Mouse (Mus musculus) 3134 (cell line): Measurements from ENCODE around the gene Prap1.
A peak's percentile ranks its signal among the peaks of the same experiment; 100 is the strongest.

ENCODE experiments used
- DNase-seq: peaks from one replicate; pipeline ENCODE4 v3.0.0-alpha.2; 2011; ENCODE audit warnings: low spot score; ENCODE audit not compliant: insufficient read length; ENCODE audit errors: extremely low read depth

The Prap1 gene

DNA sequence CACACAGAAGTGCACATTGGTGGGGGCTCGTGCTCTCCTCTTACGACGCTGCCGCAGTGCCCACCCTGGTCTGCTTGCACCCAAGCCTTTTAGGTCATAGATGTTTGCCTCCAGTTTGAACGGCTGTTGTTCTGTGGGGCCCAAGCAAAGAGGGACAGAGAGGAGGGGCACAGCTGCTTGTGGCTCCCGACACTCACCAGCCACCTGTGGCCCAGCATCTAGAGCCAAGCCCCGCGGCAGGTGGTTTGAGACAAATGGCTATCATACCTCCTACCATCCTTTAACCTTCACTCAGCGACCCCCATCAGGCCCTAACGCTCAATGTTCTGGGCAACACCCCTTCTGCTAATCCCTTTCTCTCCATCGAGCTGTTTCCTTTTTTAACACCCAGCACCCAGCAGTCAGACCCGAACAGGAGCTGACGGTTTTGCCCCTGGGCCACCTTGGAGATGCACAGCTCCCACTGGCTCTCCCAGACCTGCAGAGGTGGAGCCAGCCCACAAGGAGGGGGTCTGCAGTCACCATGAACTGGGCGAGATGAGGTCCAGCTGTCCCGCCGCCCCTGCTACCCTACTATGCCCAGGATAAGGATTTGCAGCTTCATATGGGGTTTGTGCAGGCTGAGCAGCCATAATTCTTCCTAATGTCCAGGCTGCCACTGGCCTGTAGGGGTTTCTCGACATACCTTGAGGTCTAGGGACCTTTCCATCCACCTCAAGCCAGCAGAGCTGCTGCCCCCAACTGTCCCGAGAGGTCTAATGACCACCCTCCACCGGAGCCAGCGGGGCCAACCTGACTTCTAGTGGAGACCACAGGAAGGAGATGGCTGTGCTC, 11.6 kb upstream of the Prap1 start:
- no peak for DNase-seq

DNA sequence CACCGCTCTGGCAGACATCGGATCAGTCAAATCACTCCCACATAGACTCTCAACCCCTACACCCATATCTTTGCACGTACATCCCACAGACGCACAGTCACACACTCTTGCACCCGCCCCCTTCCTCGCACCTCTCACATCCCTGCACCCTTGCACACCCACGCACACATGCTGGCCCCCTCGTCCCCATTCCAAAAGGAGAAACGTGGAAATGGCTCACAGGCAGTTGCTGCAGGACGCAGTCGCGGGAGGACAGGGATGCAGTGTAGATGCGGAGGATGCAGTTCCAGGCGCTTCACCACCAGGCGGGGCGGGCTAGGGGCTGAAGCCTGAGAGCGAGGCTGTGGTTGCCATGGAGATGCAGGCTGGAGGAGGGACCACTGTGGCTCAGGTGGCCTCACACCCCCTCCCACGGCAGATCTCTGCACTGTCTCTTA, 10.9 kb upstream of the Prap1 start, which contains the start of gene Caly:
Gene Caly, minus strand, starts transcription at position 307 of the 437 bp plus-strand sequence.
- no peak for DNase-seq

DNA sequence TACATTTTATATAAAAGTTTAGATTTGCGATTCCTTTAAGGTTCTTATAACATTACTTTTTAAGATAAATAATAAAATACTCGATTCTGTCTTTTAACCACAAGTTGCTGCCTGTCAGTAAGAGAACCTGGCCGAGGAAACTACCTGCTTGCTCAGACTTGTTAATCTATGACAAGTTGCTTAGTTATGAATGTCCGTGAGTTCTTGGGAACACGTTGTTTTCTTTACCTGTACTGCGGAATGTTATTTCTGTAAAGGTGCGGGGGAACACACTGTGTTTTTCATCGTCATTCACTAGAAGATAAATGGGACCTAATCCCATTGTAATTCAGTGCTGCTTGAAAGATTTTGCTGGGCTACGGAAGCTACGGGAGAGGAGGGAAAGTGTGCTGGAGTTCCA, 2.6 kb upstream of the Prap1 start:
- DNase-seq, result no peak

DNA sequence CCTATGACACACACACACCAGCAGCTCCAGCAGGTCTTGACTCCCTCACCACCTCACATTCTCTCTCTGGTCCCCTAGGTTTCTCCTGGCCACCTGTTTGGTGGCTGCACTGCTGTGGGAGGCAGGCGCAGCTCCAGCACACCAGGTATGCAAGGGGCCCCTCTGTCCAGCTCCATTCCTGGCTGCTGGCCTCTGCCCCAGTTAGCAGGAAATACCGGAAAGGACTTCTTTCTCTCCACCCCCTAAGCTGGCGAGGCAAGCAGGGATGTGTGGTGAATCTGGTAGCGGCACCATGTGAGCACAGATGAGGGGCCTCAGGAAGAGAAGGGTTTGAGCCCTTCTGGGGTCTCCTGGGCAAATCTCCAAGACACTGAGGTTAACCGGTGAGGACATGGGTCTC, 1.8 kb downstream of the Prap1 start:
- no peak for DNase-seq

GRCm38 (mm10) chr7:140095556-140095955, 2.4 kb downstream of the Prap1 start:
- no peak for DNase-seq

DNA sequence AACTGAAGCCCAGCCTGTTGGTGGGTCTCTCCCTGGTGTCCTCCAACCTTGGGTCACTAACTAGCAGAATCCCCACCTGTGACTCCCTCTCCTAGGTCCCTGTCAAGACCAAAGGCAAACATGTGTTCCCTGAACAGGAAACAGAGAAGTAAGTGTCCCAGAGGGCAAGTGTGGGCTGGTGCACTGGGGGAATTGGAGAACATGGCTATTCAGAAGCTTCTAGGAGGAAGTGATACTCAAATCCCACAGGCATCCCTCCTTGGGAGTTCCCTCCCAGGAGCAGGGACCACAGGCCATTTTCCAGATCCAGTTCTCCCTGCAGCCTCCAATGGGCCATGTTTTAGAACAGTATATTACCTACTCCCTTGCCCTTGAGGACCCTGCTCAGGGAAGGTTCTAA, 2.9 kb downstream of the Prap1 start:
- DNase-seq, result no peak

DNA sequence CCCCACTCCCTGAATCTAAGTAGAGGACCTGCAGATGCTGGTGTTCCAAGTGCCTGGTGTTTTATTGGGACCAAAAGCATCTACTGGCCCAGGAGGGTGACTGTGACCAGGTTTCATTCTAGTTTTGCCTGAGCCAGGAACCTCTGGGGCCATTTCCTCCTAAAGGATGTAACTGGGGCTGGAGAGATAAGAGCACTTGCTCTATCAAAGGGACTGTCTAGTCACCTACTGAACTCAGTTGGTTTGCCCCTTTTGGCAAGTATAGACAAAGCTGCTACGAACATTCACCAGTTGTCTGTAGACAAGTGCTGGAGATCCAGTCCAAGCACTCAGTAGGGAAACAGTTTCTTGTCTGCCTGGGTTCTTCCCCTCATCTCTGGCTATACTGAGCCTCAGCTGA, 5.3 kb downstream of the Prap1 start:
- no peak for DNase-seq

DNA sequence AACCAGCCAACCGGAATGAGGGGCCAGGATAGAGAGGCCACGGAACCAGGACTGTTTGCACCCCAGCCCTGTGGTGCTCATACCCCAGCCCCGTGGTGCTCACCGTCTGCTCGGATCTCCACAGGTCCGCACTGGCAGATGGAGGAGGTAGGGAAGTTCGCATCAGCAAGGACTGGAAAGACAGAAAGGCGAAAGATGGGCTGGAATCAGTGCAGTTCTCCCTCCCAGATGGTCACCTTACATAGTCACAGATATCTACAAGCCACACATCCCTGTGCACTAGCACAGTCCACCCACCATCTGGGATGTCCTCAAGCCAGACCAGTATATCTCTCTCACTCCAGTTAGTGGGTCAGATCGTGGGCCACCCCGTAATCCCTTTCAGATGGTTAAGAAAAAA, 8.3 kb downstream of the Prap1 start:
- no peak for DNase-seq

- peak; percentile 86 for DNase-seq
Observed at GRCm38 (mm10) chr7:140101993-140102860, 9.0 kb downstream of the Prap1 start, which contains the start of gene Fuom. TSS of gene Fuom (minus strand) at chr7:140102441.

DNA sequence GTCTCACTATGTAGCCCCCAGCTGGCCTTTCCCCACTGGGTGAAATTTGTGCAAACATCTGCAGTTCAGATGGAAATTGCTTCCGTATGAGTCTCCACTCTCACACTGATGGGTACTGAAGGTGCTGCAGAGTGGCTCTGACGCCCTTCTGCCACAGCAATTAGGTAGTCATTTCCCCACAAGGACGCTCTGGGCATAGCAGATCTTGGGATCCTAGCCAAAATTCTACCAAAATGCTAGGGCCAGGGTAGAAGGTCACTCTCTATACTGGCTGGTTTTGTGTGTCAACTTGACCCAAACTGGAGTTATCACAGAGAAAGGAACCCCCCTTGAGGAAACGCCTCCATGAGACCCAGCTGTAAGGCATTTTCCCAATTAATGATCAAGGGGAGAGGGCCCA, 10.8 kb downstream of the Prap1 start:
- DNase-seq, result no peak

GRCm38 (mm10) chr7:140111943-140112342, 18.7 kb downstream of the Prap1 start:
- DNase-seq, result peak; percentile 68

DNA sequence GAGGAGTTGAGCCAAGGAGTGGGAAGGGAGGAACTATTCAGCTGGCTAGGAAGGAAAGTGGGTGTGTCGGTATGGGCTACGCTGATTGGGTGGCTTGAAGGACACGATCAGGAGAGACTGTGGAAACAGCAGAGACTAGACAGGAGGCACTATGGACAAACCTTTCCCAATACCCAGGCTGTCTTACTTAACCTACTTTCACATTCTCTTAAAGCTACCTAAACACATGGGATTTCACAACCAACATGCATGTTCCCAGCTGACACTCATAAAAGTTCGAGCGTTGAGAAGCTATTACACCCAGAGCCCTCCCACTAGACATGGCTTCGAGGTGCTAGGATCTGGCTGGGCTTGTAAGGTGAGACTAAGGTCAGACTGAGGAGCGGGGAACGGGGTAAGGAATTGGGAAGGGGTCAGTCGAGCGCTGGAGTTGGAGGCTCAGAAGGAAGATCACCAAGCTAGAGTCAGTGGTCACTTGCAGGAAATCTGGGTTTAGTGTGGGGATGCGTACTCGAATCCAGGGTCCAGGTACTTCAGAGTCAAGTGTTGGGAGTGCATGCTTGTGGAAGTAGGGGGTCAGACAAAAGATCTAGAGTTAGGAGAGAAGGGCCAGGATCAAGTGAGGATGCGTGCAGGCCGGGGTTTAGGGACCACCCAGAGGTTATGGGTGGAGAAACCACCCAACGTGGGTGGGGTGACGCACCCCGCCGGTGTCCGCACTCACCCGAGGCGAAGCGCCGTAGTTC, 22.6 kb downstream of the Prap1 start, which contains the start of gene Paox:
Gene Paox, plus strand, starts transcription at position 217 of the 746 bp plus-strand sequence.
- DNase-seq, result peak; percentile 57

DNA sequence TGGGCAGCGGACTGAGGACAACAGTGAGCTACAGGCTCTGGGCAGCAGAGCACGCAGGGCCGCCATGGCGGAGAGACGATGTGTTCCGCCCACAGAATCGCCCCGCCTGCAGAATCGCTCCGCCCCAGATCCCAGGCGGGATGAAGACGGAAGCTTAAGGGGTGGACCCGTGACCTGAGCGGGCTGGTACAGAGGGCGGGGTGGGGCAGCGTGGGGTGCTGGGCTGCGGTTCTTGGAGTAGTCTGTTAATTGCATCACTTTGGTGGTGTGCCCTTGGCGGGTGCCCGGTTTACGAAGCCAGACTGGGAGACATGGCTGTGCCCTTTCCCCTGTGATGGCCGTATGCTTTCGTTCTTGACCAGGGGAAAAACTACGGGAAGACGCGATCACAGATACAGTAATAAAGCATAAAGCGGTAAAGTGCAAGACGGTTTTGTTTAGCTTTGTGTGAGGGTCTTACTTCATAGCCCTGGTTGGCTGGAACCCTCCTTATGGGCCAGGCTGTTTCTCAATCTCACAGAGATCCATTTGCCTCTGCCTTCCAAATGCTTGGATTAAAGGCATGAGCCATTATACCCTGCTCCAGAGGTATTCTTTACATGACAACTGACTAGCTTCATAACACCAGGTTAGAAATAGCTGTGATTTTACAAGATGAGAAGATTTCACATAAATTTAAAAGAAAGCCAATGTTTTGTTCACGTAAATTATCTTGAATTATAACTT, 23.3 kb downstream of the Prap1 start, which contains the start of gene Echs1:
Gene Echs1, minus strand, starts transcription at position 148 of the 726 bp plus-strand sequence.
- peak; percentile 95 for DNase-seq

DNA sequence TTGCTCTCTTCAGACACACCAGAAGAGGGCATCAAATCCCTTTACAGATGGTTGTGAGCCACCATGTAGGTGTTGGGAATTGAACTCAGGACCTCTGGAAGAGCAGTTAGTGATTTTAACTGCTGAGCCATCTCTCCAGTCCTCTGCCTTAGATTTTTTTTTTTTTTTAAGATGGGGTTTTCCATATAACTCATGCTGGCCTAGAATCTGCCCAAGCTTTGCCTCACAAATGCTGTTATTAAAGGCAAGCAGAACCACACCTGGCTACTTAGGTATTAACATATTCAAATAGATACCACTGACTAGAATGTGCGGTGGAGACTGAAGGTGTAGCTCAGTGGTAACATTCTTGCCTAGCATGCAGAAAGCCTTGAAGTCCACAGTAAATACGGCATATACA, 27.3 kb downstream of the Prap1 start:
- DNase-seq, result no peak

- no peak for DNase-seq
Observed at GRCm38 (mm10) chr7:140121338-140121910, 28.2 kb downstream of the Prap1 start.

DNA sequence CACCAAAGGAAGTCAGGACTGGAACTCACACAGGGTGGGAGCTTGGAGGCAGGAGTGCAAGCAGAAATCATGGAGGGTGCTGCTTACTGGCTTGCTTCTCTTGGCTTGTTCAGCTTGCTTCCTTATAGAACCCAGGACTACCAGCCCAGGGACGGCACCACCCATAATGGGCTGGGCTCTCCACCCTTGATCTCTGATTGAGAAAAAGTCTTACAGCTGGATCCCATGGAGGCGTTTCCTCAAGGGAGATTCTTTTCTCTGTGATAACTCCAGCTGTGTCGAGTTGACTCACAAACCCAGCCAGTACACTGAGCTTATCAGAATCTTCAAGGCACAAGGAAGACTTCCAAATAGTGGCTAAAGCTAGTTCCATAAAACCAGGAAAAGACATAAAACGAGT, 29.6 kb downstream of the Prap1 start:
- DNase-seq, result no peak

- no peak for DNase-seq
Observed at GRCm38 (mm10) chr7:140124382-140124781, 31.2 kb downstream of the Prap1 start.

GRCm38 (mm10) chr7:140125278-140126021, 32.3 kb downstream of the Prap1 start:
- peak; percentile 77 for DNase-seq

GRCm38 (mm10) chr7:140126022-140126350, 32.8 kb downstream of the Prap1 start:
- DNase-seq, result no peak
